Mouse (Mus musculus): ENCODE measurements around the gene Gm10320. TPM values are rescaled to one million over a fixed set of nuclear protein-coding genes. Genes with fewer than 3 reads are reported as not detected.

The Gm10320 gene
- total RNA-seq, 2 experiments from 2014 or later: not detected

DNA sequence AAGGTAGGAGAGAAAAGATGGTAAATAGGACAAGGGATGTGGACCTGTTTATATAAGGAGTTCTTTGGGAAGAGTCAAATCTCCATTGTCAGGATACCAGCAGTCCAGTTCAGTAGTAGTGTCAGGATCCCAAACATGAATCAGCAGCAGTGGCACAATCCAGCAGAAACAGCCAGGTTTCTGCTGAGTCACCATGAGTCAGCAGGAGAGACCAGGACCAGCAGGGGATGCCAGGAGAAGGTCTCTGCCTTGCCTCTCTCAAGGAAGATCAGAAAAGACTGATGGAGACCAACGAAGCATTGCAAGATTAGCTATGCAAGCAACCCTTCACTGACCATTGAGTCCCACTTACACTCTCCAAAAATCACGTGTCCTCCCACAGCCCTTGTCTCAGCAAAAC lies 35.4 kb downstream of the Gm10320 start:
- no peak for DNase-seq

DNA sequence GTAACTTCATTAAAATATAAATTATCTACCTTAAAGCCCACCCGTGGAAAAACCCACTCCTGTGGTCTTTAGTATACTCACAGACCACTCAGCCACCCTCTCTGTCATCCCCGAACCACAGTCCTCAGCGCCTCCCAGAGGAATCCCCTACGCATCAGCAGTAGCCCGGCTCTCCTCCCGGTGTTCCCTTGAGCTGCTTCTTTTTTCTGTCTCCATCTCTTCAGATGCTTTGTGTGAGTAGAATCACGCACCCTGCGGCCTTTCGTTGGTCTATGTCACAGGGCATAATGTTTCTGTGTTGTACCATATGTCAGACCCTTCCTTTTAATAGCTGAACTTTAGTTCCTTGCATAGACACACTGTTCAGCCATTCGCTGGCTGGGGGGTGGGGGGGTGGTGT lies 36.2 kb downstream of the Gm10320 start:
- DNase-seq: no peak

DNA sequence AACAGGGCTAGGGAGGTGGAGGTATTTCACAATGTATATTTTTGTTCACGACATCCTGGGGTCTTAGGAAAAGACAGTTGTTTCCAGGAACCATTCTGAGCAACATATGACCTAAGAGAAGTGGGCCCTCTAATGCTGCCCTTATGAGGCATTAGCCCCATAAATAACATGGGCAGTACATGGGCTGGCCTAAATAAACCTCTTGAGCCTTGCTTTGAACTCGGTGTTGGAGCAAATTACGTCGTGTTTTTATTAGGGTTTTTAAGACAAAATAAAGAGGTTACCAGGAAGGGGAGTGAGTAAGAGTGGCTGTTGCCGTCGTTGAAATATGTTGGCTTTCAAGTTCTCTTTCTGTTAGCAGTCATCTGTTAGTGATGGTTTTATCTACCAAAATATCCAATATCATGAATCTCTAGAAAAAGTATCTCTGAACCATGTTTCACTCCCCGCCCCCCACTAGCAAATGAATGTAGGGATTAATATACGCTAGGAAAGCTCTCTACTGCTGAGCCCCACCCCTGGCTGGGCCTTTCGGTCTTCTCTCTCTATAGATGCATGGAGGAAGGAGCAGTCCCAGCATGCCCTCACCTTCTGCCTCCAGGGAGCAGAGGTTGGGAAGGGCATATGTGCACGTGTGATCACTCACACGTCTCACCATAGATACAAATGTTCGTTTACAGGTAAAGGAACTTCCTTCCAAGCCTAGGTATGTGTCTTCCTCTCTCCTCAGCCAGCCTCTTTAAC lies 37.4 kb downstream of the Gm10320 start:
- DNase-seq: no peak

DNA sequence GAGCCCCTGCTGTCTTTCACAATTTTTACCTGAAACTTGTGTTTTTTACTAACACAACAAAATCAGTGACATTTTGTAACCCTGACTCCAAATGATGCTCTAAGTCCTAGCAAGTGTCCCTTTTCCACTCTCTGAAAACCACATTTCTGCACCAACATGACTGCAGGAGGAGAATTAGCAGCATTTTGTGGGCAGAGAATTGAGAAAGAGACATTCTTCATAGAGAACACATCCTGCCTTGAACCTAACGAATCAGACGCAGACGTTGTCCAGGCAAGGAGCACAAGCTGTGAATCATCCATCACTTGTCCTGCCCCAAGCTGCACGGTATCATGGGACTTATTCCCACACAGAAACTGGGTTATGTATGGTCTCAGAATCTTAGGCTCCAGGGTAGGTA lies 38.7 kb downstream of the Gm10320 start:
- DNase-seq: no peak

DNA sequence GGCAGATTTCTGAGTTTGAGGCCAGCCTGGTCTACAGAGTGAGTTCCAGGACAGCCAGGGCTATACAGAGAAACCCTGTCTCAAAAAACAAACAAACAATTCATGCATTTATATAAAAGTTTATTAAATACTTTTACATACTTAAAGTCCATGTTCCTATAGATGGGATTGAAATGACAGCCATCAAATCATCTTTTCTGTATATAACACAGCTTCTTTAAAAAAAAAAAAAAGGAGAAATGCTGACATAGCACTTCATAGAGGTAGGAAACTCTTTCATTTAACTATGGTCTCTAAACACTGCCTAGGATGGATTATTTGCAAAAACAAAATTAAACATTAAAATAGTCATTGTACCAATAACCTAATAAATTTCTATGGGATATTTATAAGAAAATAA lies 43.1 kb downstream of the Gm10320 start:
- DNase-seq: no peak

DNA sequence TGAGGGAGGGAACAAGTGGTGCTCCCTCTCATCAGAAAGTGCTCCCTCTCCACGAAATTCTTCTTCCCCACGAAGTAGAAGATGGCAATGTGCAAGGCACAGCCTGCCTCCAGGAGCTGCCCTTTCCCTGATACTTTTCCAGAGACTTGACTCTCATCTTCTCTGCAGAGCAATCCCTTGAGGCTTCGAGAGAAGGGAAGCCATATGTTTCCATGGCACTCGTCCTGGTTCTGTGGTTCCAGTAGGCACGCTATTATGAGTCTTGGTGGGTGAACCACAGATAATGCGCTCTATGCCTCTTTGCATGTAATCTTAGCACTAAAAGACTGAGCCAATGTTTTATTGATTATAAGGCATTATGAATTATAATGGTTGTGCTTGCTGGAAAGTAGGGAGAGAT lies 44.1 kb downstream of the Gm10320 start:
- no peak for DNase-seq

DNA sequence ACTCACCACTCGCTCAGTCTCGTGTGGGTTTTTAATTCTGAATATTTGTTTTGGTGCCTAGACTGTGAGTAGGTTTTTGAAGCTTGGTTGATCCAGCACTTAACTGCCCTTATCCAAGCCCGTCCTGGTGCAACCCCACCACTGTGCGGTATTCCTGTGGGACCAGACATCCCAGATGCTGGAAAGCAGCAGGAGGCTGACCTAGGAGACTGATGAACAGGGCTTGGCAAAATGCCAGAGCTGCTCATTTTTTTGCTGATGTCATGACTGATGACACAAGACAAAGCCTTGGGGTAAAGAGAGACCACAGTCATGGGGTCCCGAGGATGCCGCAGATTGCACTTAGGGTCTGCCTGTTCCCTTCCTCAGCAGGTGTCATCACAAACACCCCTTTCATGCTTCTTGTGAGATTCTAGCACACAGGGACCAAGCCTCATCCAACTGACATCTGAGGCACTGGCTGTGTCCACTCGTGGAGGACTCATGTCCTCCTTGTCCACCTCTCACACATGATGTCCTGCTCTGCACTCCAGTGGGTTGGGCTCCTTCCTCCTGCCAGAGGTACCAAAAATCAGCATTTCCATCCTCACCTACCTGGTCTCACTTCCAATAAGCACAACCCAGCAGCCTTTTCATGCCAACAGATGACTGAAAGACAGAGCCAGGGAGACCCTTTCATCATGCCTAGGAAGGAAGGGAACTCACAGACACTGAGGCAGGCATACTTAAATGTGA lies 46.2 kb downstream of the Gm10320 start:
- DNase-seq: no peak

DNA sequence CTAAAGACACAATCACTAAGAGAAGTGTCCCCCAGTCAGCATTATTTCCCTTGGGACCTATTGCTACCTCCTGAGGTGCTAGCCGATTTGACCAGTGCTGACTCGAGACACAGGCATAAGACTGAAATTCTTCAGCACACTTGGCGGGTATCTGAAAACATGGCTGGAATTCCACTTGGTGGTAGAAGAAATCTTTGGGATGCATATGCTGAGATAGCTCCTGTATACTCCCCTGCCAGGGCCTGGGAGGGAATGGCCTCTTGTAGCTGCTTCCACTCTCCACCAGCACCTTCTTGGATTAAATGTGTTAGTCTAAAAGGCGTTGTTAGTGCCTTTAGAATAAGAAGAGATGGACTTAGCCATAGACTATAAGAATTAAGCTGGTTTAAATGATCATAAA lies 50.8 kb downstream of the Gm10320 start:
- no peak for DNase-seq

DNA sequence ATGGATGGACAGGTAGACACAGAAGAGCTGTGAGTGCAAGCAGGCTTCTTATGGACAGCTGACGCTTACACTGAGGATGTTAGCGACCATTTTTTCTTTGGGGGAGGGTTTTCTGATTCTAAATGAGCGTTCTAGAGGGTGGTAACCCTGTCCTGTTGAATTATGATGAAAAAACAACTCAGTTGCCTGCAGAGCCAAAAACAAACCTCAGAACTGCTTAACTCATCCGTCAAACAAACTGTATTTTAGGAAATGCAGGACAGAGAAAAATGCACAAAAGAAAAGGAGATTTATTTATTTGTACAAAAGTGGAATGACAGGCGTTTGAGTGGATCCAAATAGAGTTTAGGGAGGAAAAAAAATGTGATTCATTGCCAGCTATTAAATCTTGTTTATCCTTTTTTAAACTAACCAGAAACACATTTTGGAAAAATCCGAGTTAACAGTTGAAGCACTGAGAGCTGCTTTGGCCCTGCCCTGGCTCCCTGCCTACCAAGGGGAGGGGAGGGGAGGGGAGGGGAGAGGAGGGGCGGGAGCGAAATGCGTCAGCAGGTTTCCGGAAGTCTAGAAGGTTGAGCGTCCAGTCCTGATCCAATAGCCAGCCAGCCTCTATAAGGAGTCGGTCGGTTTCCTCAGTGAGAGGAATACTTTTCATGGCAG lies 51.4 kb downstream of the Gm10320 start:
- no peak for DNase-seq

Other genes with a start within 250 kb of the Gm10320 start
- gene Utp15, start 229.0 kb downstream of the Gm10320 start, total RNA-seq (2021): 10 to 100 TPM; 20.6 to 20.7 TPM
- 10 to 100 TPM; 48.0 to 51.0 TPM for gene Ankra2, start 228.9 kb downstream of the Gm10320 start, total RNA-seq (2021)
- not detected for gene Gm21976, start 212.1 kb downstream of the Gm10320 start, total RNA-seq (2021)
- 100 to 1,000 TPM; 187 to 191 TPM for gene Btf3, start 175.0 kb downstream of the Gm10320 start, total RNA-seq (2021)
- 1 to 10 TPM in 1 of 2 experiments, under 1 TPM in 1; 0.65 to 1.4 TPM for gene Foxd1, start 137.8 kb downstream of the Gm10320 start, total RNA-seq (2021)
- under 1 TPM in 1 of 2 experiments, not detected in 1; 0.15 TPM for gene Tmem174, start 145.4 kb upstream of the Gm10320 start, total RNA-seq (2021)
- 1 to 10 TPM; 1.1 to 1.4 TPM for gene Tmem171, start 202.8 kb upstream of the Gm10320 start, total RNA-seq (2021)

All from layer of hippocampus, postnatal 36 days (tissue).